ENCODE assay signal across 26 mouse cellular contexts in genomic region chr7:133842079-133842478, GRCm38 (mm10). TPM values are rescaled to one million over a fixed set of nuclear protein-coding genes. Genes with fewer than 3 reads are reported as not detected.
DNase-seq lines count a peak whose midpoint lies in the region; ATAC-seq and TF ChIP-seq lines count a peak whose summit lies in the region.
"Had no signal": no experiment of that assay in that cellular context is flagged by ENCODE, and none has a peak within 500 bp of the region (broad histone marks: within the 10 kb centered on the region; RNA-seq: fewer than 3 reads in every experiment).

No protein-coding gene starts in this region.

- peaks cover 9% of the 10 kb centered on the region; the same call in 1 of the 2 replicates for H3K9me3 ChIP-seq in heart, embryonic 12.5 days (replicated peaks)
- no peaks in the 10 kb centered on the region for H3K9me3 ChIP-seq in kidney, embryonic 15.5 days (replicated peaks)
- H3K9me3 ChIP-seq in stomach, embryonic 15.5 days = no peaks in the 10 kb centered on the region
- H3K9me3 ChIP-seq in stomach, postnatal 0 days (ENCODE audit: control insufficient read depth, low read length) = no peaks in the 10 kb centered on the region
- H3K9me3 ChIP-seq: forebrain, embryonic 10.5 days; forebrain, embryonic 13.5 days; heart, embryonic 15.5 days; hindbrain, embryonic 10.5 days; hindbrain, embryonic 13.5 days had no signal

- 0 out of 2 replicates have a peak, but pooled peaks cover 3% of the 10 kb centered on the region for H3K4me1 ChIP-seq in heart, embryonic 12.5 days (replicated peaks)
- no peaks in the 10 kb centered on the region for H3K4me1 ChIP-seq in kidney, embryonic 15.5 days
- no peaks in the 10 kb centered on the region for H3K4me1 ChIP-seq in stomach, embryonic 15.5 days
- H3K4me1 ChIP-seq in stomach, postnatal 0 days (replicated peaks; ENCODE audit: control insufficient read depth, insufficient read depth) = no peaks in the 10 kb centered on the region
- H3K4me1 ChIP-seq: forebrain, embryonic 10.5 days; forebrain, embryonic 13.5 days; heart, embryonic 15.5 days; hindbrain, embryonic 10.5 days; hindbrain, embryonic 13.5 days had no signal

- no peaks in the 10 kb centered on the region for H3K36me3 ChIP-seq in heart, embryonic 12.5 days
- H3K36me3 ChIP-seq in kidney, embryonic 15.5 days = no peaks in the 10 kb centered on the region
- no peaks in the 10 kb centered on the region for H3K36me3 ChIP-seq in stomach, embryonic 15.5 days
- no peaks in the 10 kb centered on the region for H3K36me3 ChIP-seq in stomach, postnatal 0 days (ENCODE audit: control insufficient read depth, insufficient read depth, low read length)
- H3K36me3 ChIP-seq: forebrain, embryonic 10.5 days; heart, embryonic 15.5 days; hindbrain, embryonic 10.5 days; hindbrain, embryonic 13.5 days had no signal

- no peak overlapping the region for H3K4me2 ChIP-seq in heart, embryonic 12.5 days
- no peak overlapping the region for H3K4me2 ChIP-seq in kidney, embryonic 15.5 days
- H3K4me2 ChIP-seq in stomach, embryonic 15.5 days = no peak overlapping the region
- H3K4me2 ChIP-seq in stomach, postnatal 0 days (replicated peaks; ENCODE audit: low read depth) = no peak overlapping the region
- H3K4me2 ChIP-seq: forebrain, embryonic 13.5 days; heart, embryonic 11.5 days; heart, embryonic 15.5 days; hindbrain, embryonic 13.5 days had no signal

- no peak for TF ChIP-seq CTCF in stomach, postnatal 0 days (IDR thresholded peaks at IDR 0.05; ENCODE audit: low read depth)

- no peak for TF ChIP-seq EP300 in stomach, postnatal 0 days (optimal IDR thresholded peaks at IDR 0.05)

- peak; percentile 44 for DNase-seq in heart, adult 11 months
- no peak for DNase-seq in kidney, postnatal 4 days
- DNase-seq in stomach, postnatal 0 days (ENCODE audit: low spot score) = no peak
- no peak for DNase-seq in lung, postnatal 25 days (ENCODE audit: low spot score)
- DNase-seq: adrenal gland, adult 2 months; adrenal gland, postnatal 14 days; cerebellum, adult 11-12 months; cerebellum, adult 8-10 months; cerebellum, postnatal 10 days; cerebellum, postnatal 36 days; gastrocnemius, postnatal 10 days; gastrocnemius, postnatal 36 days; heart, postnatal 10 days; heart, postnatal 36 days had no signal

- 60% methylated on average over 6 of the region's 6 CpGs for WGBS in heart, embryonic 12.5 days
- WGBS in kidney, embryonic 15.5 days = 20% methylated on average over 6 of the region's 6 CpGs
- whole genome bisulfite sequencing in stomach, embryonic 15.5 days = 57% methylated on average over 6 of the region's 6 CpGs
- 42% methylated on average over 6 of the region's 6 CpGs for whole genome bisulfite sequencing in stomach, postnatal 0 days

- no peak for ATAC-seq in heart, embryonic 12.5 days (ENCODE audit: insufficient number of reproducible peaks, low FRiP score)
- peak; percentile 67 for ATAC-seq in kidney, embryonic 15.5 days (replicated peaks; ENCODE audit: low FRiP score)
- ATAC-seq in stomach, embryonic 15.5 days (ENCODE audit: insufficient read depth, low FRiP score, low read depth) = 0 out of 2 replicates have a peak, but pooled peaks have one; percentile 27
- no peak for ATAC-seq in stomach, postnatal 0 days (ENCODE audit: low FRiP score, low TSS enrichment)
- ATAC-seq: CD4-positive, CD25-positive, alpha-beta regulatory T cell, adult 4 months; forebrain, embryonic 13.5 days; forebrain, embryonic 16.5 days; hindbrain, embryonic 16.5 days had no signal

- H3K4me3 ChIP-seq in heart, embryonic 12.5 days = no peak overlapping the region
- H3K4me3 ChIP-seq in kidney, embryonic 15.5 days (replicated peaks) = no peak overlapping the region
- H3K4me3 ChIP-seq in stomach, embryonic 15.5 days (replicated peaks) = no peak overlapping the region
- no peak overlapping the region for H3K4me3 ChIP-seq in stomach, postnatal 0 days (ENCODE audit: low read depth, low read length)
- H3K4me3 ChIP-seq: forebrain, embryonic 10.5 days; forebrain, embryonic 13.5 days; heart, embryonic 15.5 days; hindbrain, embryonic 10.5 days; hindbrain, embryonic 13.5 days had no signal

- 0 out of 2 replicates have a peak, but pooled peaks cover 4% of the 10 kb centered on the region for H3K27me3 ChIP-seq in heart, embryonic 12.5 days (replicated peaks)
- H3K27me3 ChIP-seq in kidney, embryonic 15.5 days = no peaks in the 10 kb centered on the region
- no peaks in the 10 kb centered on the region for H3K27me3 ChIP-seq in stomach, embryonic 15.5 days (replicated peaks)
- no peaks in the 10 kb centered on the region for H3K27me3 ChIP-seq in stomach, postnatal 0 days (ENCODE audit: control insufficient read depth, insufficient read depth, low read length)
- H3K27me3 ChIP-seq: forebrain, embryonic 13.5 days; heart, embryonic 15.5 days; hindbrain, embryonic 13.5 days had no signal

- no peak overlapping the region for H3K27ac ChIP-seq in heart, embryonic 12.5 days (ENCODE audit: poor library complexity, severe bottlenecking)
- H3K27ac ChIP-seq in kidney, embryonic 15.5 days = no peak overlapping the region
- no peak overlapping the region for H3K27ac ChIP-seq in stomach, embryonic 15.5 days
- H3K27ac ChIP-seq in stomach, postnatal 0 days (replicated peaks) = no peak overlapping the region
- H3K27ac ChIP-seq: forebrain, embryonic 10.5 days; forebrain, embryonic 13.5 days; heart, embryonic 15.5 days; hindbrain, embryonic 10.5 days; hindbrain, embryonic 13.5 days had no signal

- no peak overlapping the region for H3K9ac ChIP-seq in heart, embryonic 12.5 days
- H3K9ac ChIP-seq in kidney, embryonic 15.5 days = no peak overlapping the region
- no peak overlapping the region for H3K9ac ChIP-seq in stomach, embryonic 15.5 days
- no peak overlapping the region for H3K9ac ChIP-seq in stomach, postnatal 0 days (ENCODE audit: low read length)
- H3K9ac ChIP-seq: forebrain, embryonic 13.5 days; heart, embryonic 15.5 days; hindbrain, embryonic 13.5 days had no signal

RNA-seq across cellular contexts. Expression of gene Dhx32, which starts 59.6 kb away (rescaled TPM):
- 30.5 and 31.9 TPM in 2 replicates for polyA plus RNA-seq in heart, embryonic 12.5 days (2016; fragmentation: Nextera tagmentation; extraction: Ambion mirVana)
- 19.7 and 21.3 TPM in 2 replicates for polyA plus RNA-seq in kidney, embryonic 15.5 days (2015; fragmentation: Nextera tagmentation; extraction: Ambion mirVana)
- 45.3 and 46.8 TPM in 2 replicates for polyA plus RNA-seq in stomach, embryonic 15.5 days (2015; fragmentation: Nextera tagmentation; extraction: Ambion mirVana)
- polyA plus RNA-seq in stomach, postnatal 0 days (2015; fragmentation: Nextera tagmentation; extraction: Ambion mirVana) = 57.6 and 59.8 TPM in 2 replicates

Comparison
In these comparisons a context has a peak if more than half of its experiments do, and no peak if none do; other contexts are left out.
1. ATAC-seq: peak in kidney, embryonic 15.5 days (single experiment) and stomach, embryonic 15.5 days (single experiment); none in heart, embryonic 12.5 days (single experiment) and stomach, postnatal 0 days (single experiment).